Mouse (Mus musculus) neutrophil, adult 5-6 weeks (primary cell): ENCODE data around the gene Cntn2. TPM values are rescaled to one million over a fixed set of nuclear protein-coding genes. Genes with fewer than 3 reads are reported as not detected.

Experiments used
- ATAC-seq: fragments of 151-379, 151-347 bp; 2 replicates; pipeline ENCODE4 v1.8.0; 2017; ENCODE audit warnings: mild to moderate bottlenecking, moderate TSS enrichment; ENCODE audit not compliant: insufficient number of reproducible peaks, poor library complexity, low FRiP score, severe bottlenecking; ENCODE audit errors: extremely low read depth
- total RNA-seq: library from RNA; stranded (forward); fragments of 200-1000 nt; gene quantifications from 2 replicates; pipeline ENCODE4 v1.2.3, GENCODE M21; 2017

The Cntn2 gene
- total RNA-seq = under 0.01 TPM in 2 replicates

GRCm38 (mm10) chr1:132542762-132543306 is at the start of gene Cntn2:
TSS of gene Cntn2 (minus strand) at chr1:132543256.
- ATAC-seq = no peak

- ATAC-seq = no peak
These were observed 49.1 kb upstream of the Cntn2 start for GRCm38 (mm10) chr1:132592145-132592544.

GRCm38 (mm10) chr1:132591399-132591930 is 48.4 kb upstream of the Cntn2 start:
- no peak for ATAC-seq

- ATAC-seq = no peak
These were observed 43.7 kb upstream of the Cntn2 start for GRCm38 (mm10) chr1:132586679-132587201.

- no peak for ATAC-seq
These were observed 42.3 kb upstream of the Cntn2 start for GRCm38 (mm10) chr1:132585376-132585775.

- ATAC-seq = no peak
These were observed 40.0 kb upstream of the Cntn2 start for GRCm38 (mm10) chr1:132582998-132583604.

- no peak for ATAC-seq
These were observed 39.1 kb upstream of the Cntn2 start for GRCm38 (mm10) chr1:132581845-132582839.

- ATAC-seq = no peak
These were observed 37.0 kb upstream of the Cntn2 start for GRCm38 (mm10) chr1:132580063-132580462.

- no peak for ATAC-seq
These were observed 33.8 kb upstream of the Cntn2 start for GRCm38 (mm10) chr1:132576845-132577244.

- no peak for ATAC-seq
These were observed 29.8 kb upstream of the Cntn2 start for GRCm38 (mm10) chr1:132572851-132573250.

- no peak for ATAC-seq
These were observed 28.6 kb upstream of the Cntn2 start for GRCm38 (mm10) chr1:132571613-132572012.

- no peak for ATAC-seq
These were observed 27.9 kb upstream of the Cntn2 start for GRCm38 (mm10) chr1:132570906-132571305.

- no peak for ATAC-seq
These were observed 27.2 kb upstream of the Cntn2 start for GRCm38 (mm10) chr1:132570068-132570780.

GRCm38 (mm10) chr1:132569516-132569915 is 26.5 kb upstream of the Cntn2 start:
- no peak for ATAC-seq

- ATAC-seq = no peak
These were observed 24.5 kb upstream of the Cntn2 start for GRCm38 (mm10) chr1:132567336-132568125.

GRCm38 (mm10) chr1:132565766-132566165 is 22.7 kb upstream of the Cntn2 start:
- ATAC-seq = no peak

- no peak for ATAC-seq
These were observed 21.9 kb upstream of the Cntn2 start for GRCm38 (mm10) chr1:132564946-132565345.

GRCm38 (mm10) chr1:132562337-132562795 is 19.3 kb upstream of the Cntn2 start:
- no peak for ATAC-seq
